Mouse (Mus musculus) lung, adult 2 months (tissue): ENCODE results near the gene Pnmal1.

Experiments used
- CTCF ChIP-seq: fragments of 200-500 bp; IDR thresholded peaks from 2 replicates; pipeline ENCODE4 v1.5.1; 2011; ENCODE audit warnings: mild to moderate bottlenecking, low read length, control low read depth; ENCODE audit not compliant: insufficient read depth
- POLR2A ChIP-seq: fragments of 200-500 bp; IDR thresholded peaks from 2 replicates; pipeline ENCODE4 v1.6.1; 2011; ENCODE audit warnings: low read depth, mild to moderate bottlenecking, control low read depth, low read length, borderline replicate concordance; ENCODE audit errors: extremely low read depth

GRCm38 (mm10) chr7:17010010-17010347 lies 50.5 kb downstream of the Pnmal1 start:
- TF ChIP-seq CTCF (no peak), POLR2A (no peak)
